Mouse (Mus musculus) macrophage (primary cell): ENCODE measurements around the gene Gatm. TPM values are rescaled to one million over a fixed set of nuclear protein-coding genes. Genes with fewer than 3 reads are reported as not detected.

Source experiments
- H3K27ac ChIP-seq: fragments of 350-480 bp; formaldehyde crosslinking; 2 replicates; pipeline ENCODE4 v1.9.0; 2021
- H3K36me3 ChIP-seq: fragments of 350-480 bp; formaldehyde crosslinking; 2 replicates; pipeline ENCODE4 v1.9.0; 2021; ENCODE audit errors: inconsistent target
- H3K4me3 ChIP-seq: fragments of 350-480 bp; formaldehyde crosslinking; 2 replicates; pipeline ENCODE4 v1.9.0; 2021; ENCODE audit errors: inconsistent target
- H3K79me2 ChIP-seq: fragments of 350-480 bp; formaldehyde crosslinking; 2 replicates; pipeline ENCODE4 v1.9.0; 2021; ENCODE audit errors: inconsistent target
- WGBS: methylation state at CpG from one replicate; pipeline ENCODE4 v1.1.7; 2026; ENCODE audit warnings: inconsistent platforms; ENCODE audit not compliant: missing documents; 5-methylcytosine and 5-hydroxymethylcytosine counted together
- polyA plus RNA-seq: library from polyadenylated mRNA; stranded (reverse); fragments of 250-400 nt; gene quantifications from 3 replicates; pipeline ENCODE4 v1.2.4, GENCODE M21; 2018; ENCODE audit warnings: inconsistent platforms
- total RNA-seq, 78 experiments: library from RNA; depleted of rRNA; stranded (reverse); fragments of 250-400 nt; gene quantifications; 1 replicate in 9 of 78; 2 replicates in 24 of 78; 3 replicates in 43 of 78; 4 replicates in 2 of 78; pipeline ENCODE4 v1.2.4; 2018; ENCODE audit warnings: inconsistent platforms in 56 of 78

Gatm gene
- 10 to 100 TPM in 18 of 26 experiments, 1 to 10 TPM in 8; 4.1 to 57.7 (median 18.4) TPM for total RNA-seq (2018; cell fraction: chromatin; rRNA removed)
- total RNA-seq (2018; cell fraction: cytosol; rRNA removed) = 10 to 100 TPM; 23.2 to 54.3 (median 32.9) TPM
- 10 to 100 TPM; 10.2 to 73.4 (median 24.0) TPM for total RNA-seq (2018; cell fraction: nucleus; rRNA removed)
- polyA plus RNA-seq = 26.1 to 69.5 TPM (median 54.1 TPM) in 3 replicates

DNA sequence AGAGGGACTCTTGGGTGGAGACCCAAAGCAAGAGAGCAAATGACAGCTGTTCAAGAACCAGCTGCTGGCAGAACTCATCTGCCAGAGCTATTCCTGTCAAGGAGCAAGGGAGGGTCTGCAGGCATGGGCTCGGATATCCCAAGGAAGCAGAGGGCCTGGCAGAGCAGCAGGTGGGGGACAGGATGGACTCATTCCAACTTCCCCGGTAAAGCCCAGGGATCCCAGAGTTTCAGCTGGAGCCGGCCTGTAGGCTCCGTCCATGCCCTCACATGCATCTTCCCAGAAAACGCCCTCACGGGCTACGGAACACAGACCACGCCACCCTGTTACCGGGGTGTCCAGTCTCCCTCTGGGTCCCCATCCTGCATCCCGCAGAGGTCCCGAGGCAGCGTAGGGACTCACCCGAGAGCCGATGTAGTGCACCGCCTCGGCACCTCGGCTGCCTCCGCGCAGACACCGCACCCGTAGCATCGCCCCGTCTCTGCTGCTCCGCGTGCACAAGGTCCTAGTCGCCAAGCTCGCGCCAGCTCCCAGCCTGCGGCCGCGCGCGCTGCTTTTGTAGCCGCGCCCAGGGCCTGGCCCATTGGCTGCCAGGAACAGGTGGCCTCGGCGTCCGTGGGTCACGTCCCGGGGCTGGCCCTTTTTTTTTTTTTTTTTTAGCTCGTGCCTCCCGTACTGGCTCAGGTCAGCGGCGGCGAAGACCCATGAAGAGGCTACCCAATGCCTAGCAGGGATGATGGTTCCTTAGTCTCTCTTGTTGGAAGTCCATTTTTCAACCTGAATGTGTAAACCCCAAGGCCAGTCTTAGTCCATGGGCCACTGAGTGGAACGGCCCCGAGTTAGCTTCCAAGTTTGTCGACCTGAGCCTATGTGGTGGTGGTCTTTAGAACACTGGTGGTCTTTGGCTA lies at the start of gene Gatm:
Gene Gatm (minus strand): TSS at position 558 of the 908 bp plus-strand sequence.
- 4% methylated on average over 42 of the region's 48 CpGs for WGBS
- peak within 1 kb of the TSS; percentile 8; the same call in 1 of the 2 replicates for H3K27ac ChIP-seq

DNA sequence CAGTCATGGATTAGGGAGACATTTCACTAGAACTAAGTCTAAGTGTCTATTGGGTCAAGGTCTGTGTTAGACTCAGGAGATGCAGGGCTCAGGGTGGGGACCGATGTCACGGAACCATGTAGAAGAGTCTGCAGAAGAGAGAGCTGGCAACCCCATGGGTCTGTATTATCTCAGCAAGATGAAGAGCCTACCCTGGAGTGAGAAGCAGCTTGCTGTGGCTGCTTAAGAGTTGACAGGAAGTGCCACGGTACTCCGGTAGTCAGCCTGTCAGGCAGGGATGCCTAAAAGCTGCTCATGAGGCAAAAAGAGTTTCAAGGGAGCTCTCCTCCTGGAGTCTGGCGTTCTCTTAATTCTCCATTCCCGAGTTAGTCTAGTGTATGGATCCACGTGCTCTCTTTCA lies 48.7 kb upstream of the Gatm start:
- no peak overlapping the region for H3K27ac ChIP-seq
- H3K79me2 ChIP-seq = no peaks in the 10 kb centered on the region
- no peak overlapping the region for H3K4me3 ChIP-seq
- 78% methylated on average over 5 of the region's 7 CpGs for WGBS
- H3K36me3 ChIP-seq = no peaks in the 10 kb centered on the region

More for the DNA sequence above, at the start of gene Gatm:
- Histone ChIP-seq H3K4me3 (peak within 1 kb of the TSS; percentile 59), H3K79me2 (no peaks in the 10 kb centered on the region), H3K36me3 (peaks cover 8% of the 10 kb centered on the region; the same call in 1 of the 2 replicates)

DNA sequence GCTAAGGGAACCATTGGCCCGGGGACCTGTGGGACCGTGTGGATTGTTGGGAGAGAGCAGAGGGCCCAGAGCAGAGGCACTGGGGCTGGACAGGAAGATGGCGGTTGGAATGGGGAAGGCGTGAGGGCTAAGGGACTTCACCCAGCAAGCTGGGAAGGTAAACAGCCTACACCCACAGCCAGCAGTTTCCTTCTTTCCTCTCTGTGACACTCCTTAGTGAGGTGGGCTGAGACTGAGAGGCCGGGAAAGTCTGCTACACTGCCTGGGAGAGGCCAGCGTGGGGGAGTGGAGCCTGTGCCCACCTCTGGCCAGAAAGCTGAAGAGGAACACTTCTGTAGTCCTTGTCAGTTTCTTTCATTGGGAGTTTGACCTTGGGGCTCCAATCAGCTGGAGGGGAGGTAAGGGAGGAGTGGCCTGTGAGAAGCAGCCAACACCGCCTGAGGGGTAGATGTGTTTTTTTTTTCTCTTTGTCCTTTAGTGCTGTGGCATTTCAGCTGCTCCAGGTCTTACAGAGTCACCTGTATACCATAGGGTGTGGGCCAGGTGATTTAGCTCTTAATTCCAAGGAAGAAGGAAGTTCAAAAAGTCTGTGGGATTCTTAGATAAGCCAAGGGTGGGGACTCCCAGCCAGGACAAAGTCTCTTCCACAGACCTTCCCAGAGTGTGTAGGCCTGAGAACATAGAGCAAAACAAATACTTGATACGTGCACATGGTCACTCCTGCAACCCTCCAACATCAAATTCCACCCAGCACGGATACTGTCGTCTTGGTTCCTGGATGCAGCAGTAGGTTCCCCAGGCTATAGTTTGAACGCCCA lies 46.8 kb upstream of the Gatm start:
- H3K4me3 ChIP-seq = no peak overlapping the region
- no peaks in the 10 kb centered on the region for H3K36me3 ChIP-seq
- 68% methylated on average over 11 of the region's 11 CpGs for WGBS
- no peak overlapping the region for H3K27ac ChIP-seq
- H3K79me2 ChIP-seq = no peaks in the 10 kb centered on the region

DNA sequence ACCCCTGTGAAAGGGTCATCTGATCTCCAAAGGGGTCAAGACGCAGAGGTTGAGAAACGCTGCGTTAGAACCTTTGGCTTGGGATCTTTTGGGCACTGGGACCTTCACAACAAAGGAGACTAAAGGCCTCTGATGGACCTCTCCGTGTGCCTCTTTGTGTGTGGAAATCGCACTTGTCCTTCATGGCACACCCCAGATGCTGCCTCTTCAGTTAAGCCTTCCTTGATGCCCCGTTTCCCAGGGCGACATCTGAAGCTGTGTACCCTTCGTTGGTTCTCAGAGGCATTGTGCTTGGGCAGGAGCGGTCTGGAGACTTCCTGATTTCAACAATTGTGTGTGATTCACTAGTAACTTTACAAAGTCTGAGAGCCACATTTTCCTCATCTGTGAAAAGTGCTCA lies 45.7 kb upstream of the Gatm start:
- Histone ChIP-seq H3K27ac (no peak overlapping the region), H3K36me3 (no peaks in the 10 kb centered on the region), H3K4me3 (no peak overlapping the region), H3K79me2 (no peaks in the 10 kb centered on the region)
- 70% methylated on average over 9 of the region's 9 CpGs for WGBS

DNA sequence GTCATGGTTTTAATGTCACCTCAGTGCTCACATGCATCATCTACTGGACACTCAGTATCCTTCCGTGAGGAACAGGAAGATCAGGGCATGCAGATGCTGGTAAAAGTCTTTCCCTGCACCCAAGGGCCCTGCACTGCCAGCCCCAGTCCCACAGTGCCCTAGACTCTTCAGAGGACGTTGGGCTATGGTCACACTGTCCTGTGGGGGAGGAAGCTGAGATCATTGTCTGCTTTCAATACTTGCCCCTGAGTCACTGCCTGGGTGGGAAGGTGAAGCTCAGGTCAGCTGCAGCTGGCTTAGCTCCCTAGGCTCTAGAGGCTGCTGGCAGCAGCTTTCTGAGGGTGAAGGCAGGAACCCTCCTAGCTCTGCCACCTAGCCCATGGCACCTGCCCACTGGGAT lies 44.9 kb upstream of the Gatm start:
- H3K36me3 ChIP-seq = no peaks in the 10 kb centered on the region
- 25% methylated on average over 2 of the region's 2 CpGs for WGBS

DNA sequence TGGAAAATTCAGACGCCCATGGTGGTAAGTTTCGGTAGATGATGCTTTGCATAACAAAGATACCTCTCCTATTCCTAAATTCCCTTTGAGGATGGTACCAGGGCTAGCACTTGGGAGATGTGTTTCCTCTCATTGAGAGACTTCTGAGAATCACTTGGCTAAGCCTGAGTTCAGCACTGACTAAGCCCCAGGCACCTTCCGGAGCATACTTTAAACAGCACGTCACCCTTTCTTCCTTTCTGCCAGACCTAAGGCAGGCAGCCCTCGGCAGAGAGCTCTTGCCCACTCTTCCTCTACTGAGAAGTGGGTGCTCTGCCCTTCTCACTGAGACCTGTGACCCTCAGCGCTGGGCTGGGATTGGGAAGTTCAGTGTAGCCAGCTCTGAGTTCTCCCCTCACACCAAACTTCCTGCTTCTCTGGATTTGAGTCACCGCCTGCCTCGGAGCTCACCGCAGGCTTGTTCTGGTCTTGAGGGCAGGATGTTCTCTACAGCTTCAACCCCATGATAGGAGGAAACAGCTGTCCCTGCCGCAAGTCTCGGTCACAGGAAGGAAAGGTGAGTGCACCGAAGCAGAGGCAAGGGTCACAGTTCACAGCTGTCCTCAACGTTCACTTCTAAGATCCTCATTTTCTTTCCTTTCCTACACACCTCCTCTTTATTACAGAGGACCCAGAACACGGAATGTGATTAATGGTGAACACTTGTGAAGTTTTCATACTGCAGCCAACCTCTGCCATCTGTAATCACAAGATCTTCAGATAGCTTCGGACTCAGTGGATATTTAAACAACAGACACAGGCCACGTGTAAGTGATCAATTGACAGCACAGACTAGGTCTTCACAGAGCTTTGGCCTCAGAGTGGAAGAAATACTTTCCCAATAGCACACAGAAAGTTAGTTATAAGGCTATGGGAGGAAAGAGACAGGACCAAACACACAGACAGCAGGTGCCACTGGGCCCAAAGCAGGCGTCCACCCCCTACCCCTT lies 41.3 kb upstream of the Gatm start:
- no peak overlapping the region for H3K4me3 ChIP-seq
- 11% methylated on average over 14 of the region's 17 CpGs for WGBS

More for the DNA sequence above, 44.9 kb upstream of the Gatm start:
- Histone ChIP-seq H3K27ac (no peak overlapping the region), H3K4me3 (no peak overlapping the region), H3K79me2 (no peaks in the 10 kb centered on the region)

DNA sequence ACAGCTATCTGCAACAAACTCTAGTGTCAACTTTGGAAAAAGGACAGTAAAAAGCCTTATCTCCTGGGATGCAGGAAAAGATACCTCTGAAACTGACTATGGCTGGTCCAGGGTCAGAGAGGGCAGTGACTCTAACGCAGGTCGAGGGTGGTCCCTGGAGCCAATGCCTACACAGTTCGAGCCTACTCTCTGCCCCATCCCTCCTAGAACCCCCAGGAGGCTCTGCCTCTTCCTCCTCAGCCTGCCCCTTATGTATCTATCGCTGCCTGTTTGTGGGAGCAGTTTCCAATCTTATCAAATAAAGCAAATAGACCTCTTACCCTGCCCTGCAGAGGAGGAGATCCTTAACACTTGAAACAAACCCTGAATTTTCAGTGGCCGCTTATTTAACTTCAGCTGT lies 27.6 kb upstream of the Gatm start:
- Histone ChIP-seq H3K79me2 (no peaks in the 10 kb centered on the region), H3K4me3 (no peak overlapping the region), H3K27ac (no peak overlapping the region), H3K36me3 (no peaks in the 10 kb centered on the region)
- WGBS = 80% methylated on average over 4 of the region's 5 CpGs

More for the DNA sequence above, 41.3 kb upstream of the Gatm start:
- H3K79me2 ChIP-seq = no peaks in the 10 kb centered on the region
- no peaks in the 10 kb centered on the region for H3K36me3 ChIP-seq
- peak overlapping the region; percentile 24; the same call in 1 of the 2 replicates for H3K27ac ChIP-seq

DNA sequence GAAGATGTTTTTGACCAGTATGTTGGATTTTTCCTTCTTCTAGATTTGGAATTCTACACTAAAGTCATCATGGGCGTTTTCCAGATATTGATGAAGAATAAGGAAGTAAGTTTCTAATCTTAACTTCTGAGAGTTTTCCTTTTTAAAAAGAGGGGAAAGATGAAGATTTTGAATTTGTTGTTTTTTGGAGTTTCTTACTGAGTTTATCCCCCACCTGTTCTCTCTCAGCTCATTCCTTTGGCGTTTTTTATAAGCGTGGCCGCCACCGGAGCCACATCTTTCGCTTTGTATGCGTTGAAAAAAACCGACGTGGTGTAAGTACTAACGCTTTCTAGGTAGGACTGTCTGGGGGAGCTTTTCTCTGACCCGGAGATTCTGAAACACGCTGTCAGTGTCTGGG lies 26.9 kb upstream of the Gatm start:
- no peak overlapping the region for H3K27ac ChIP-seq
- H3K4me3 ChIP-seq = peak overlapping the region; percentile 22; the same call in 1 of the 2 replicates
- 42% methylated on average over 12 of the region's 12 CpGs for WGBS

DNA sequence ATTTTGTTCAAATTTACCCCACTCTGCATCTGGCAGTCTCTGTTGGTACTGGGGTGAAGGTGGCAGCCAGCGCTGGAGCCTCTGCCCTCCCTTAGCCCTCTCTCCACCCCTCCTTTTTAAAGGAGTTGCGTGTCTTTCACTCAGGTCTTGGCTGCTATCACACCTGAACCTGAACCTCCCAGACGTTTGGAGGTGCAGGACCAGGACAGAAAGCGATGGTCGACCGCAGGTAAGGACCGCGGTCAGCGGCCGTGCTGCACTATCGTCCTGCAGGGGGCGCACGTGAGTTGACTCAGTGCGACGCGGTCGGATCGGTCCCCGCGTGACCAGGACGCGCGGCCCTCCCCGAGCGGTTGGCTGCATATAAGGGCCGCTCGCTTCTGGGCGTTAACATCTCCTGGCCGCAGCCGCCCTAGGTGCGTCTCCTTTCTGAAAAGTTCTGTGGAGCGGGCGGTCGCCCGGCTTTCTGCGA lies 26.5 kb upstream of the Gatm start:
- WGBS = 4% methylated on average over 36 of the region's 36 CpGs
- Histone ChIP-seq H3K4me3 (peak overlapping the region; percentile 22; the same call in 1 of the 2 replicates), H3K27ac (no peak overlapping the region), H3K36me3 (peaks cover 4% of the 10 kb centered on the region; the same call in 1 of the 2 replicates), H3K79me2 (peaks cover under 1% of the 10 kb centered on the region; the same call in 1 of the 2 replicates)

More for the DNA sequence above, 26.9 kb upstream of the Gatm start:
- peaks cover under 1% of the 10 kb centered on the region; the same call in 1 of the 2 replicates for H3K36me3 ChIP-seq
- no peaks in the 10 kb centered on the region for H3K79me2 ChIP-seq

DNA sequence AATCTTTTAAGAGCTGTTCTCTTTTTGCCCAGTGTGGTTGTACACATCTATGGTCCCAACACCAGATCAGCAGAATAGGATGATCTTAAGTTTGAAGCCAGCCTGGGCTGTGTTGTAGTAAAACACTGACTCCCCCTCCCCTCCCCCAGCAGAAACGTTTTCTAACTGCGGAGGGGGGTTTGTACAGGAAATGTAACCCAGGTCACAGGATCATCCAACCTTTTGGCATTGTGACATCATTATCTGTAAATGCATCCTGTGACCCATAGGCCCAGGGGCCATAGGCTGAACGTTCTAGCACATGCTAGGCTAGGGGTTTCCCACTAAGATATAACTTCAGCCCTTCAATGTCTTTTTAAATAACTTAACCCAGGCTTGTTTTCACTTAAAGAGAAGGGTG lies 25.6 kb upstream of the Gatm start, which contains the start of gene AA467197:
Gene AA467197 (plus strand): TSS at position 301 of the 400 bp plus-strand sequence.
- WGBS = 53% methylated on average over 3 of the region's 3 CpGs
- peaks cover 9% of the 10 kb centered on the region for H3K79me2 ChIP-seq
- peak within 1 kb of the TSS; percentile 22; the same call in 1 of the 2 replicates for H3K4me3 ChIP-seq
- no peak within 1 kb of the TSS for H3K27ac ChIP-seq
- peaks cover 4% of the 10 kb centered on the region; the same call in 1 of the 2 replicates for H3K36me3 ChIP-seq

DNA sequence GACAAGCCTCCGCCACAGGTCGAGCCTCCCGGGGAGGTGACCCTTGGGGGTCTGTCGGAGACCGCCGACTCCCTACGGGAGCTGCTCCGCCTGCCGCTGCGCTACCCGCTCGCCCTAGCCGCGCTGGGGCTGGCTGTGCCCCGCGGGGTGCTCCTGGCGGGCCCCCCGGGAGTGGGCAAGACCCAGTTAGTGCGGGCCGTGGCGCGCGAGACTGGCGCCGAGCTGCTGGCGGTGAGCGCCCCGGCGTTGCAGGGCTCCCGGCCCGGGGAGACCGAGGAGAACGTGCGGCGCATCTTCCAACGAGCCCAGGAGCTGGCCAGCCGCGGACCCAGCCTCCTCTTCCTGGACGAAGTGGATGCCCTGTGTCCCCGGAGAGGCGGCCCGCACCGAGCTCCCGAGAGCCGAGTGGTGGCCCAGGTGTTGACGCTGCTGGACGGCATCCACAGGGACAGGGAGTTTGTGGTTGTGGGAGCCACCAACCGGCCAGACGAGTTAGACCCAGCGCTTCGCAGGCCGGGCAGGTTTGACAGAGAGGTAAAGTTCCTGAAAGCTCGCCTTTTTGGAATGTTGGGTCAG lies 20.2 kb upstream of the Gatm start:
- Histone ChIP-seq H3K36me3 (peaks cover 4% of the 10 kb centered on the region; the same call in 1 of the 2 replicates), H3K79me2 (peaks cover 12% of the 10 kb centered on the region), H3K4me3 (peak overlapping the region; percentile 21; the same call in 1 of the 2 replicates), H3K27ac (no peak overlapping the region)
- under 1% methylated on average over 53 of the region's 53 CpGs for WGBS

DNA sequence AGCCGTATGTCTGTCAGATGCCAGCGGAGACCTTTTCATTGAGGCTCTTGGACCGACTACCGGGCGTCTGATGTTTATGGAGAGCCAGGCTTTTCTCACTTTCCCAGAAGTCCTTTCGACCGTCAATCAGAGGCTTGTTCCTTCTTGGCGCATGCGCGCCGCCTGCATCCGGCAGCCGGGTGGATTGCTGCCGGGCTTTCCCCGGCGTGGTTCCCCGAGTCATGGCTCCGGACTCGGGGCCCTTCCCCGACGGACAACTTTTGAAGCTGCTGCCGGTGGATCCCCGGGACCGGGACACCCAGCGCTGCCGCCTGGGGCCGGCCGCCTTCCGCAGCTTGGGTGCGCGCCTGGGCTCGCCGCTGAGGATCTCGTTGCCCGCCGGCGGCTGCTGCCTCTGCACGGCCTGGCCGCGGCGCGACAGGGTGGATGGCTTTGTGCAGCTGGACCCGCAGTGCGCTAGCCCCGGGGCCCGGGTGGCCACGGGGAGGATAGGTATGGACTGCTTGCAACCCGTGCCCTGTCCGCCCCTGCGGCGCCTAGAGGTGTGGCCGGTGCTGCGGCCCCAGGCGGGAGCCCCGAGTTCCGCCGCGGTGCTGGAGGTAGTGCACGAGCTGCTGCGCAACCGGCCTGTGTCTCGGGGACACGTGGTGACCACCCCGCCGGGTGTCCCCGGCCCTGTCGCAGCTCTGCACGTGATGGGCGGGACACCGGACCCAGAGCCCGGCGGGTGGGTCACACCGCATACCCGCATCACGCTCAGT lies 19.5 kb upstream of the Gatm start:
- Histone ChIP-seq H3K27ac (no peak overlapping the region), H3K4me3 (peak overlapping the region; percentile 14), H3K79me2 (peaks cover 12% of the 10 kb centered on the region), H3K36me3 (peaks cover 4% of the 10 kb centered on the region; the same call in 1 of the 2 replicates)
- whole genome bisulfite sequencing = under 1% methylated on average over 75 of the region's 75 CpGs
